Mouse (Mus musculus) stomach, embryonic 16.5 days (tissue): ENCODE results near the gene Ywhaq. TPM values are rescaled to one million over a fixed set of nuclear protein-coding genes. Genes with fewer than 3 reads are reported as not detected.
"Not testable (repeated sequence)": the region's sequence is repeated elsewhere in the genome, so short reads cannot be mapped to it uniquely, and the experiment has no call there.

Experiments
- ATAC-seq: fragments of 200-750 bp; cut with Nextera tagmentation; 2 replicates; pipeline ENCODE4 v1.8.0; 2017; ENCODE audit warnings: moderate number of reproducible peaks, moderate TSS enrichment; ENCODE audit not compliant: insufficient read depth, low FRiP score
- H3K27ac ChIP-seq: fragments of 300-500 bp; sonication (generic); 2 replicates; pipeline ENCODE4 v1.5.1; 2014; ENCODE audit warnings: low read length
- H3K27me3 ChIP-seq: fragments of 300-500 bp; sonication (generic); 2 replicates; pipeline ENCODE4 v1.6.1; 2014; ENCODE audit warnings: low read length, control low read depth, mixed read lengths; ENCODE audit not compliant: control insufficient read depth, insufficient read depth
- H3K36me3 ChIP-seq: fragments of 300-500 bp; sonication (generic); 2 replicates; pipeline ENCODE4 v1.6.1; 2014; ENCODE audit warnings: low read length; ENCODE audit not compliant: control insufficient read depth, insufficient read depth
- H3K4me1 ChIP-seq: fragments of 300-500 bp; sonication (generic); 2 replicates; pipeline ENCODE4 v1.6.1; 2014; ENCODE audit warnings: low read length, control low read depth, mixed read lengths; ENCODE audit not compliant: control insufficient read depth, insufficient read depth
- H3K4me2 ChIP-seq: fragments of 300-500 bp; sonication (generic); 2 replicates; pipeline ENCODE4 v1.6.1; 2014; ENCODE audit warnings: low read depth, low read length, mixed read lengths
- H3K4me3 ChIP-seq: fragments of 300-500 bp; sonication (generic); replicated peaks from 2 replicates; pipeline ENCODE4 v1.5.1; 2014; ENCODE audit warnings: mild to moderate bottlenecking, low read length
- H3K9ac ChIP-seq: fragments of 300-500 bp; sonication (generic); 2 replicates; pipeline ENCODE4 v1.6.1; 2014; ENCODE audit warnings: low read length
- H3K9me3 ChIP-seq: fragments of 300-500 bp; sonication (generic); replicated peaks from 2 replicates; pipeline ENCODE4 v1.6.1; 2016; ENCODE audit warnings: low read length, control low read depth; ENCODE audit not compliant: control insufficient read depth
- WGBS: fragments of 180-500 bp; shearing (Covaris S2); extraction: QIAGEN DNeasy Blood & Tissue Kit; methylation state at CpG from one replicate; pipeline ENCODE4 v1.1.7; 2014; 5-methylcytosine and 5-hydroxymethylcytosine counted together
- polyA plus RNA-seq: library from polyadenylated mRNA; unstranded; fragments of >200 nt; fragmentation: Nextera tagmentation; extraction: Ambion mirVana; gene quantifications from 2 replicates; pipeline ENCODE4 v1.2.1, GENCODE M21; 2015

Ywhaq gene
- polyA plus RNA-seq, 1 experiment from 2014 or later, result 606 TPM

- Histone ChIP-seq H3K4me3 (peak overlapping the region; percentile 93; the same call in 1 of the 2 replicates), H3K9ac (peak overlapping the region; percentile 69; the same call in 1 of the 2 replicates), H3K9me3 (no peaks in the 10 kb centered on the region), H3K27ac (peak overlapping the region; percentile 63), H3K27me3 (no peaks in the 10 kb centered on the region), H3K4me1 (peaks cover 21% of the 10 kb centered on the region), H3K4me2 (peak overlapping the region; percentile 68), H3K36me3 (peaks cover 8% of the 10 kb centered on the region; the same call in 1 of the 2 replicates)
- 37% methylated on average over 11 of the region's 11 CpGs for WGBS
- no peak for ATAC-seq
Measured at GRCm38 (mm10) chr12:21418621-21419131, 1.2 kb upstream of the Ywhaq start.

- ATAC-seq, result no peak
- peak overlapping the region; percentile 63 for H3K27ac ChIP-seq
- peak overlapping the region; percentile 69 for H3K9ac ChIP-seq
- H3K4me2 ChIP-seq, result peak overlapping the region; percentile 68
- H3K36me3 ChIP-seq, result peaks cover 13% of the 10 kb centered on the region
- peaks cover 21% of the 10 kb centered on the region for H3K4me1 ChIP-seq
- WGBS, result 4% methylated on average over 10 of the region's 10 CpGs
- H3K9me3 ChIP-seq, result peaks cover 3% of the 10 kb centered on the region; the same call in 1 of the 2 replicates
- no peaks in the 10 kb centered on the region for H3K27me3 ChIP-seq
- peak overlapping the region; percentile 93 for H3K4me3 ChIP-seq
Measured at GRCm38 (mm10) chr12:21418083-21418482, 646 bp upstream of the Ywhaq start.

- H3K27ac ChIP-seq, result peak overlapping the region; percentile 28; the same call in 1 of the 2 replicates
- WGBS, result 0% methylated on average over 13 of the region's 15 CpGs
- ATAC-seq, result no peak
Measured at GRCm38 (mm10) chr12:21416506-21416905, 931 bp downstream of the Ywhaq start.

GRCm38 (mm10) chr12:21410620-21411019 lies 6.8 kb downstream of the Ywhaq start:
- H3K9ac ChIP-seq, result no peak overlapping the region
- 89% methylated on average over 2 of the region's 2 CpGs for WGBS
- ATAC-seq, result no peak
- H3K4me2 ChIP-seq, result no peak overlapping the region
- H3K4me3 ChIP-seq, result no peak overlapping the region
- H3K27me3 ChIP-seq, result no peaks in the 10 kb centered on the region
- H3K36me3 ChIP-seq, result peaks cover 58% of the 10 kb centered on the region
- no peak overlapping the region for H3K27ac ChIP-seq
- H3K4me1 ChIP-seq, result peaks cover 12% of the 10 kb centered on the region
- peaks cover 3% of the 10 kb centered on the region; the same call in 1 of the 2 replicates for H3K9me3 ChIP-seq

More at GRCm38 (mm10) chr12:21416506-21416905, 931 bp downstream of the Ywhaq start:
- peaks cover 29% of the 10 kb centered on the region for H3K36me3 ChIP-seq
- peak overlapping the region; percentile 65 for H3K4me2 ChIP-seq
- H3K9ac ChIP-seq, result peak overlapping the region; percentile 86
- peak overlapping the region; percentile 93 for H3K4me3 ChIP-seq
- H3K9me3 ChIP-seq, result peaks cover 3% of the 10 kb centered on the region; the same call in 1 of the 2 replicates
- no peaks in the 10 kb centered on the region for H3K27me3 ChIP-seq
- H3K4me1 ChIP-seq, result peaks cover 21% of the 10 kb centered on the region

- WGBS, result 97% methylated on average over 3 of the region's 3 CpGs
- no peaks in the 10 kb centered on the region for H3K27me3 ChIP-seq
- peaks cover 4% of the 10 kb centered on the region; the same call in 1 of the 2 replicates for H3K4me1 ChIP-seq
- peaks cover 3% of the 10 kb centered on the region; the same call in 1 of the 2 replicates for H3K9me3 ChIP-seq
- no peak for ATAC-seq
- H3K9ac ChIP-seq, result no peak overlapping the region
- no peak overlapping the region for H3K4me2 ChIP-seq
- no peak overlapping the region for H3K27ac ChIP-seq
- H3K4me3 ChIP-seq, result no peak overlapping the region
- H3K36me3 ChIP-seq, result peaks cover 58% of the 10 kb centered on the region
Measured at GRCm38 (mm10) chr12:21409651-21410050, 7.8 kb downstream of the Ywhaq start.

GRCm38 (mm10) chr12:21408789-21409367 lies 8.6 kb downstream of the Ywhaq start:
- Histone ChIP-seq H3K27ac (no peak overlapping the region), H3K36me3 (peaks cover 51% of the 10 kb centered on the region), H3K27me3 (no peaks in the 10 kb centered on the region), H3K9me3 (peaks cover 3% of the 10 kb centered on the region; the same call in 1 of the 2 replicates), H3K4me2 (no peak overlapping the region), H3K4me1 (no peaks in the 10 kb centered on the region), H3K9ac (no peak overlapping the region), H3K4me3 (no peak overlapping the region)
- no peak for ATAC-seq
- 99% methylated on average over 2 of the region's 2 CpGs for WGBS

GRCm38 (mm10) chr12:21402771-21403170 lies 14.7 kb downstream of the Ywhaq start:
- no peak overlapping the region for H3K27ac ChIP-seq
- no peaks in the 10 kb centered on the region for H3K4me1 ChIP-seq
- no peaks in the 10 kb centered on the region for H3K9me3 ChIP-seq
- no peak overlapping the region for H3K9ac ChIP-seq
- H3K36me3 ChIP-seq, result peaks cover 10% of the 10 kb centered on the region
- H3K27me3 ChIP-seq, result no peaks in the 10 kb centered on the region
- WGBS, result 95% methylated on average over 5 of the region's 5 CpGs
- H3K4me3 ChIP-seq, result no peak overlapping the region
- ATAC-seq, result no peak
- no peak overlapping the region for H3K4me2 ChIP-seq

GRCm38 (mm10) chr12:21386201-21386600 lies 31.2 kb downstream of the Ywhaq start:
- no peak for ATAC-seq

GRCm38 (mm10) chr12:21378765-21379346 lies 38.6 kb downstream of the Ywhaq start:
- H3K27ac ChIP-seq, H3K4me2 ChIP-seq, H3K9me3 ChIP-seq, ATAC-seq, H3K4me3 ChIP-seq, H3K9ac ChIP-seq, H3K4me1 ChIP-seq, H3K27me3 ChIP-seq, H3K36me3 ChIP-seq: not testable (repeated sequence)
- WGBS, result 61% methylated on average over 6 of the region's 6 CpGs

More at GRCm38 (mm10) chr12:21386201-21386600, 31.2 kb downstream of the Ywhaq start:
- H3K27ac ChIP-seq, result no peak overlapping the region
- H3K36me3 ChIP-seq, result peaks cover 22% of the 10 kb centered on the region
- no peaks in the 10 kb centered on the region for H3K27me3 ChIP-seq
- no peaks in the 10 kb centered on the region for H3K9me3 ChIP-seq
- H3K4me3 ChIP-seq, result no peak overlapping the region
- WGBS, result 93% methylated on average over 2 of the region's 2 CpGs
- no peak overlapping the region for H3K4me2 ChIP-seq
- no peaks in the 10 kb centered on the region for H3K4me1 ChIP-seq
- H3K9ac ChIP-seq, result no peak overlapping the region
